Mouse (Mus musculus): ENCODE data around the gene 9130213A22Rik.

9130213A22Rik gene

GRCm38 (mm10) chr11:69106842-69107241 is 15.5 kb downstream of the 9130213A22Rik start:
- no peak for DNase-seq (ENCODE audit: low read depth, low spot score)

- DNase-seq (ENCODE audit: low read depth, low spot score) = no peak
Observed at GRCm38 (mm10) chr11:69106299-69106698, 16.1 kb downstream of the 9130213A22Rik start.

- no peak for DNase-seq (ENCODE audit: low read depth, low spot score)
Observed at GRCm38 (mm10) chr11:69105796-69106195, 16.6 kb downstream of the 9130213A22Rik start.

- no peak for DNase-seq (ENCODE audit: low read depth, low spot score)
Observed at GRCm38 (mm10) chr11:69105227-69105626, 17.2 kb downstream of the 9130213A22Rik start.

GRCm38 (mm10) chr11:69104487-69104886 is 17.9 kb downstream of the 9130213A22Rik start:
- DNase-seq (ENCODE audit: low read depth, low spot score) = no peak

GRCm38 (mm10) chr11:69103531-69104435 is 18.6 kb downstream of the 9130213A22Rik start:
- DNase-seq (ENCODE audit: low read depth, low spot score) = no peak

GRCm38 (mm10) chr11:69103121-69103520 is 19.3 kb downstream of the 9130213A22Rik start:
- DNase-seq (ENCODE audit: low read depth, low spot score) = no peak

GRCm38 (mm10) chr11:69102403-69102725 is 20.0 kb downstream of the 9130213A22Rik start:
- no peak for DNase-seq (ENCODE audit: low read depth, low spot score)

GRCm38 (mm10) chr11:69101604-69102402 is 20.6 kb downstream of the 9130213A22Rik start:
- DNase-seq (ENCODE audit: low read depth, low spot score) = no peak

- no peak for DNase-seq (ENCODE audit: low read depth, low spot score)
Observed at GRCm38 (mm10) chr11:69100639-69101360, 21.6 kb downstream of the 9130213A22Rik start.

- peak; percentile 93 for DNase-seq (ENCODE audit: low read depth, low spot score)
Observed at GRCm38 (mm10) chr11:69099915-69100345, 22.5 kb downstream of the 9130213A22Rik start.

- no peak for DNase-seq (ENCODE audit: low read depth, low spot score)
Observed at GRCm38 (mm10) chr11:69099177-69099914, 23.0 kb downstream of the 9130213A22Rik start.

- peak; percentile 94 for DNase-seq (ENCODE audit: low read depth, low spot score)
Observed at GRCm38 (mm10) chr11:69098762-69099091, 23.7 kb downstream of the 9130213A22Rik start.

- no peak for DNase-seq (ENCODE audit: low read depth, low spot score)
Observed at GRCm38 (mm10) chr11:69098039-69098761, 24.2 kb downstream of the 9130213A22Rik start.

- peak; percentile 93 for DNase-seq (ENCODE audit: low read depth, low spot score)
Observed at GRCm38 (mm10) chr11:69096987-69097900, 25.1 kb downstream of the 9130213A22Rik start.

GRCm38 (mm10) chr11:69096360-69096986 is 25.9 kb downstream of the 9130213A22Rik start:
- no peak for DNase-seq (ENCODE audit: low read depth, low spot score)

GRCm38 (mm10) chr11:69095511-69096231 is 26.7 kb downstream of the 9130213A22Rik start:
- no peak for DNase-seq (ENCODE audit: low read depth, low spot score)

- peak; percentile 100 for DNase-seq (ENCODE audit: low read depth, low spot score)
Observed at GRCm38 (mm10) chr11:69094697-69095429, 27.5 kb downstream of the 9130213A22Rik start, which contains the start of gene Per1. Gene Per1, plus strand, starts transcription at chr11:69095217.
